ENCODE assay signal across 8 mouse cellular contexts in the genomic region with DNA sequence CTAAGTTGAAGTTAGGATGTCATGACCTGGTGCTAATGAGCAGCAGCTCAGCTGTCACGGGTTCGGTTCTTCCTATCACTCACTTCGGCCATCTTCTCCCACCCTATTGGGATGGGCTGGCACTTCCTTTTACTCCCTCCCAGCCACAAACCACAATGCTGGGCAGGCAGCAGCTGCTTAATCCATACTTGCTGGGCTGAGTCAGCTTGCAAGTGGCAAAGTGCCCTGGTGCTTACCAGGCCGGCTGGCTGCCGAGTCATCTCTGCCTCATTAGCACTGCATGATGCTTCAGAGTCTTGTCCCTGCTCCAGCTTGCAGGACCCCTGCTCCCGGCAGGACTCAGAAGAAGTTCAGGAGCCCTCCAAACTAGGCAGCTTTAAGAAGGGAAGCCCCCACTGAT. TPM values are rescaled to one million over a fixed set of nuclear protein-coding genes. Genes with fewer than 3 reads are reported as not detected.
DNase-seq lines count a peak whose midpoint lies in the region; ATAC-seq and TF ChIP-seq lines count a peak whose summit lies in the region.

No protein-coding gene starts in this region.

- H3K4me2 ChIP-seq in stomach, postnatal 0 days (replicated peaks; ENCODE audit: low read depth): no peak overlapping the region

- H3K4me1 ChIP-seq in stomach, postnatal 0 days (replicated peaks; ENCODE audit: control insufficient read depth, insufficient read depth): peaks cover 4% of the 10 kb centered on the region; the same call in 1 of the 2 replicates

- H3K36me3 ChIP-seq in C2C12 (ENCODE audit: control insufficient read depth, insufficient read depth): no peaks in the 10 kb centered on the region
- no peaks in the 10 kb centered on the region for H3K36me3 ChIP-seq in stomach, postnatal 0 days (ENCODE audit: control insufficient read depth, insufficient read depth, low read length)

- WGBS in stomach, postnatal 0 days: 56% methylated on average over 6 of the region's 6 CpGs

- H3K27me3 ChIP-seq in C2C12 (ENCODE audit: control insufficient read depth, insufficient read depth, insufficient read length): no peaks in the 10 kb centered on the region
- H3K27me3 ChIP-seq in stomach, postnatal 0 days (ENCODE audit: control insufficient read depth, insufficient read depth, low read length): no peaks in the 10 kb centered on the region

- DNase-seq in cerebellum, postnatal 14 days: peak; percentile 82 to 84
- DNase-seq in cerebellum, adult 9-10 months: no peak
- DNase-seq in frontal cortex, adult 2 months (ENCODE audit: extremely low spot score in 1 of 2, low spot score in 1 of 2): peak; percentile 41 to 77
- peak; percentile 41 for DNase-seq in stomach, postnatal 0 days (ENCODE audit: low spot score)
- DNase-seq in embryo, embryonic 11 days: no peak
- DNase-seq in testis, postnatal 10 days (ENCODE audit: low spot score): no peak

- no peaks in the 10 kb centered on the region for H3K79me3 ChIP-seq in C2C12 (ENCODE audit: low read depth)

- H3K9me3 ChIP-seq in stomach, postnatal 0 days (ENCODE audit: control insufficient read depth, low read length): no peaks in the 10 kb centered on the region

- no peak overlapping the region for H3ac ChIP-seq in C2C12 (ENCODE audit: control insufficient read depth, insufficient read length, low read depth)

- no peak overlapping the region for H3K27ac ChIP-seq in stomach, postnatal 0 days (replicated peaks)

- ATAC-seq in megakaryocyte, adult 5-6 weeks (ENCODE audit: poor library complexity, severe bottlenecking): peak; percentile 90
- no peak for ATAC-seq in stomach, postnatal 0 days (ENCODE audit: low FRiP score, low TSS enrichment)

- H3K9ac ChIP-seq in stomach, postnatal 0 days (ENCODE audit: low read length): no peak overlapping the region

- no peaks in the 10 kb centered on the region for H3K79me2 ChIP-seq in C2C12 (ENCODE audit: control insufficient read depth, insufficient read depth)

- TF ChIP-seq CTCF in C2C12 (IDR thresholded peaks at IDR 0.05; ENCODE audit: control insufficient read depth, insufficient read depth, insufficient read length): no peak
- TF ChIP-seq CTCF in stomach, postnatal 0 days (IDR thresholded peaks at IDR 0.05; ENCODE audit: low read depth): no peak

- TF ChIP-seq EP300 in stomach, postnatal 0 days (optimal IDR thresholded peaks at IDR 0.05): no peak

- no peak overlapping the region for H3K4me3 ChIP-seq in C2C12 (ENCODE audit: insufficient read depth, poor library complexity, severe bottlenecking)
- H3K4me3 ChIP-seq in stomach, postnatal 0 days (ENCODE audit: low read depth, low read length): no peak overlapping the region

TF ChIP-seq in C2C12, 6 proteins besides CTCF, POLR2A, EP300 and RAD21:
- TF ChIP-seq USF1 (IDR thresholded peaks at IDR 0.05; ENCODE audit: low read depth) (peak; percentile 2), MYOG (IDR thresholded peaks at IDR 0.05; ENCODE audit: control insufficient read depth, extremely low read depth, insufficient read length) (peak; percentile 35), CEBPB (IDR thresholded peaks at IDR 0.05; ENCODE audit: low read depth) (no peak), FOSL1 (IDR thresholded peaks at IDR 0.05; ENCODE audit: insufficient read depth, low read length, poor library complexity, severe bottlenecking) (peak; percentile 75), MYOD1 (IDR thresholded peaks at IDR 0.05; ENCODE audit: control insufficient read depth, insufficient read length, low read depth) (peak; percentile 98), MAX (IDR thresholded peaks at IDR 0.05) (peak; percentile 69)
TF ChIP-seq in C2C12: peak in this region for 5.

RNA-seq across cellular contexts. Expression of a gene that starts 49.2 kb away (rescaled TPM):
- polyA plus RNA-seq in C2C12 (2012; fragmentation: generic; extraction: Trizol): 130 TPM
- polyA plus RNA-seq in frontal cortex, adult 2 months (2012; rRNA removed): 285 and 316 TPM in 2 replicates
- total RNA-seq in megakaryocyte, adult 5-6 weeks (2015): 107 and 120 TPM in 2 replicates
- 55.4 and 60.5 TPM in 2 replicates for total RNA-seq in megakaryocyte, adult 5-6 weeks (2017)
- 32.9 and 39.5 TPM in 2 replicates for polyA plus RNA-seq in stomach, postnatal 0 days (2015; fragmentation: Nextera tagmentation; extraction: Ambion mirVana)

Comparison
In these comparisons a context has a peak if more than half of its experiments do, and no peak if none do; other contexts are left out.
1. DNase-seq: peak in cerebellum, postnatal 14 days (2 of 2), frontal cortex, adult 2 months (2 of 2) and stomach, postnatal 0 days (single experiment); none in cerebellum, adult 9-10 months (single experiment), embryo, embryonic 11 days (single experiment) and testis, postnatal 10 days (single experiment).